Mouse (Mus musculus) MEL (cell line): ENCODE data around the gene Zfp277.

ENCODE experiments used
- CTCF ChIP-seq, 3 experiments: IDR thresholded peaks in 2 of 3; conservative IDR thresholded peaks in 1 of 3; 2 replicates each; pipeline ENCODE4 v1.5.1; 2011 to 2012; ENCODE audit warnings: low read length in 3 of 3, low read depth in 2 of 3, mild to moderate bottlenecking in 2 of 3, improper control_type of control experiment in 1 of 3, inconsistent platforms in 1 of 3, mixed read lengths in 1 of 3, moderate library complexity in 1 of 3; ENCODE audit not compliant: control insufficient read depth in 1 of 3, insufficient read depth in 1 of 3, poor library complexity in 1 of 3, severe bottlenecking in 1 of 3
- JUND ChIP-seq: IDR thresholded peaks from 2 replicates; pipeline ENCODE4 v1.6.1; 2011; ENCODE audit warnings: low read depth, mild to moderate bottlenecking, improper control_type of control experiment, low read length
- MYB ChIP-seq: IDR thresholded peaks from 2 replicates; pipeline ENCODE4 v1.6.1; 2011; ENCODE audit warnings: mild to moderate bottlenecking, low read depth, low read length, improper control_type of control experiment
- POLR2A ChIP-seq, 2 experiments: IDR thresholded peaks; 2 replicates each; pipeline ENCODE4 v1.6.1; 2011 to 2012; ENCODE audit warnings: low read length in 2 of 2, mild to moderate bottlenecking in 2 of 2, control low read depth in 1 of 2, improper control_type of control experiment in 1 of 2, low read depth in 1 of 2, moderate library complexity in 1 of 2; ENCODE audit not compliant: control insufficient read depth in 1 of 2, insufficient read depth in 1 of 2, poor library complexity in 1 of 2
- RAD21 ChIP-seq: IDR thresholded peaks from 2 replicates; pipeline ENCODE4 v1.6.1; 2011; ENCODE audit warnings: mild to moderate bottlenecking, low read depth, low read length, improper control_type of control experiment
- ZKSCAN1 ChIP-seq: IDR thresholded peaks from 2 replicates; pipeline ENCODE4 v1.6.1; 2012; ENCODE audit warnings: low read depth, mild to moderate bottlenecking, inconsistent platforms, low read length, improper control_type of control experiment, moderate library complexity

GRCm38 (mm10) chr12:40456517-40456916 is 10.8 kb upstream of the Zfp277 start:
- TF ChIP-seq CTCF (IDR thresholded peaks at IDR 0.05 in 2 of 3, conservative IDR thresholded peaks at IDR 0.05 in 1 of 3; ENCODE audit: control insufficient read depth in 1 of 3, insufficient read depth in 1 of 3, low read depth in 2 of 3, low read length in 3 of 3, poor library complexity in 1 of 3, severe bottlenecking in 1 of 3) (no peak), MYB (no peak), RAD21 (no peak), ZKSCAN1 (no peak), POLR2A (IDR thresholded peaks at IDR 0.05; ENCODE audit: control insufficient read depth in 1 of 2, insufficient read depth in 1 of 2, low read depth in 1 of 2, low read length in 2 of 2, poor library complexity in 1 of 2) (no peak), JUND (no peak)
